Comparison of ENCODE assay signal across 8 mouse cellular contexts in the genomic region with DNA sequence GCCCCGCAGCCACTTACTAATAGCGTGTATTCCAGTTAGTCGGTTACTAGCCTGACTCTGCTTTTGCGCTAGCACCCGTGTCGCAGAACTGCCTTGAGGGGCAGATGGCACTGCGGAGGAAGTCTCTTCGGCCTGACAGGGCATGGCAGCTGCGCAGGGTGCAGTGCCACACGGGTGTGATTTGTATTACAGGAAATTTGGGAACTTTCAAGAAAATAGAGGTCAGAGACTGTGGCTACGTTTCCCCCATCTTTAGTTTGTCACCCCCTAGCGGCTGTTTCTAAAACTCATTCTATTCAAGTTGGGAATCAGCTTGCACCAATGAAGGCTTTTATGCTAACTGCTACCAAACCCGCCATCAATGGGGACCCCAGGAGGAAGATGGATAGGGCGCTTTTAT. TPM values are rescaled to one million over a fixed set of nuclear protein-coding genes. Genes with fewer than 3 reads are reported as not detected.
DNase-seq lines count a peak whose midpoint lies in the region; ATAC-seq and TF ChIP-seq lines count a peak whose summit lies in the region.

No protein-coding gene starts in this region.

- H3K27ac ChIP-seq in spleen, adult 2 months (ENCODE audit: insufficient read depth, low read length): no peak overlapping the region
- no peak overlapping the region for H3K27ac ChIP-seq in forebrain, embryonic 14.5 days (ENCODE audit: low read depth, low read length)
- H3K27ac ChIP-seq in liver, embryonic 13.5 days: no peak overlapping the region
- H3K27ac ChIP-seq in neural tube, embryonic 13.5 days (replicated peaks): no peak overlapping the region

- peak overlapping the region; percentile 30; the same call in 1 of the 2 replicates for H3K4me3 ChIP-seq in spleen, adult 2 months (ENCODE audit: extremely low read depth, insufficient read depth, insufficient read length)
- H3K4me3 ChIP-seq in forebrain, embryonic 14.5 days (ENCODE audit: low read depth, low read length): no peak overlapping the region
- H3K4me3 ChIP-seq in liver, embryonic 13.5 days (replicated peaks): no peak overlapping the region
- H3K4me3 ChIP-seq in neural tube, embryonic 13.5 days: no peak overlapping the region

- WGBS in spleen, adult 2 months: 16% methylated on average over 14 of the region's 14 CpGs
- WGBS in forebrain, embryonic 14.5 days: 29% methylated on average over 14 of the region's 14 CpGs
- WGBS in liver, embryonic 13.5 days (ENCODE audit: insufficient replicate concordance): 20% methylated on average over 14 of the region's 14 CpGs
- 30% methylated on average over 14 of the region's 14 CpGs for WGBS in neural tube, embryonic 13.5 days

- H3K9ac ChIP-seq in forebrain, embryonic 14.5 days (ENCODE audit: low read length): no peak overlapping the region
- H3K9ac ChIP-seq in liver, embryonic 13.5 days: no peak overlapping the region
- no peak overlapping the region for H3K9ac ChIP-seq in neural tube, embryonic 13.5 days

- no peak for TF ChIP-seq CTCF in spleen, adult 2 months (IDR thresholded peaks at IDR 0.05; ENCODE audit: extremely low read depth, insufficient read depth, insufficient read length, insufficient replicate concordance)

- peaks cover 2% of the 10 kb centered on the region; the same call in 1 of the 2 replicates for H3K4me1 ChIP-seq in spleen, adult 2 months (ENCODE audit: control insufficient read depth, insufficient read depth, insufficient read length)
- H3K4me1 ChIP-seq in forebrain, embryonic 14.5 days (ENCODE audit: control insufficient read depth, insufficient read depth, low read length): no peaks in the 10 kb centered on the region
- no peaks in the 10 kb centered on the region for H3K4me1 ChIP-seq in liver, embryonic 13.5 days (replicated peaks)
- H3K4me1 ChIP-seq in neural tube, embryonic 13.5 days (replicated peaks): no peaks in the 10 kb centered on the region

- no peak for ATAC-seq in forebrain, embryonic 14.5 days
- ATAC-seq in liver, embryonic 13.5 days (ENCODE audit: low read depth): no peak
- ATAC-seq in neural tube, embryonic 13.5 days (ENCODE audit: low read depth): no peak; the same call in 1 of the 2 replicates

- no peaks in the 10 kb centered on the region for H3K36me3 ChIP-seq in spleen, adult 2 months (ENCODE audit: control insufficient read depth, insufficient read depth, low read length)
- no peaks in the 10 kb centered on the region for H3K36me3 ChIP-seq in forebrain, embryonic 14.5 days (ENCODE audit: control insufficient read depth, insufficient read depth, low read length)
- H3K36me3 ChIP-seq in liver, embryonic 13.5 days: no peaks in the 10 kb centered on the region
- H3K36me3 ChIP-seq in neural tube, embryonic 13.5 days: no peaks in the 10 kb centered on the region

- peak in 1 of 2 experiments; percentile 11 for DNase-seq in spleen, adult 2 months (ENCODE audit: low read depth in 1 of 2, low spot score in 2 of 2)
- DNase-seq in spleen, adult 12 weeks (ENCODE audit: low spot score): no peak
- DNase-seq in adrenal gland, postnatal 14 days: peak; percentile 72
- peak; percentile 73 for DNase-seq in forebrain, embryonic 14.5 days (ENCODE audit: low spot score)
- DNase-seq in hindlimb bud, embryonic 11.5 days (ENCODE audit: extremely low spot score, low read depth, low spot score): peak; percentile 22
- no peak for DNase-seq in liver, embryonic 13.5 days
- DNase-seq in right cerebral cortex, postnatal 4 days: no peak

- no peaks in the 10 kb centered on the region for H3K9me3 ChIP-seq in forebrain, embryonic 14.5 days (replicated peaks; ENCODE audit: control insufficient read depth, low read length)
- H3K9me3 ChIP-seq in liver, embryonic 13.5 days (replicated peaks): no peaks in the 10 kb centered on the region
- no peaks in the 10 kb centered on the region for H3K9me3 ChIP-seq in neural tube, embryonic 13.5 days

- peaks cover 1% of the 10 kb centered on the region; the same call in 1 of the 2 replicates for H3K27me3 ChIP-seq in spleen, adult 2 months (ENCODE audit: control insufficient read depth, insufficient read depth, low read length)
- no peaks in the 10 kb centered on the region for H3K27me3 ChIP-seq in forebrain, embryonic 14.5 days (replicated peaks; ENCODE audit: control insufficient read depth, insufficient read depth, low read length)
- H3K27me3 ChIP-seq in liver, embryonic 13.5 days: 0 out of 2 replicates have a peak, but pooled peaks cover 5% of the 10 kb centered on the region
- no peaks in the 10 kb centered on the region for H3K27me3 ChIP-seq in neural tube, embryonic 13.5 days

- TF ChIP-seq POLR2A in spleen, adult 2 months (IDR thresholded peaks at IDR 0.05; ENCODE audit: low read depth, low read length): no peak

- H3K4me2 ChIP-seq in forebrain, embryonic 14.5 days (ENCODE audit: low read length): peak overlapping the region; percentile 32; the same call in 1 of the 2 replicates
- H3K4me2 ChIP-seq in liver, embryonic 13.5 days: peak overlapping the region; percentile 45
- peak overlapping the region; percentile 42 for H3K4me2 ChIP-seq in neural tube, embryonic 13.5 days

RNA-seq across cellular contexts. Expression of a gene that starts 11.6 kb away (rescaled TPM):
- polyA plus RNA-seq in spleen, adult 2 months (2012; rRNA removed): 6.1 and 9.1 TPM in 2 replicates
- 3.7 and 5.1 TPM in 2 replicates for total RNA-seq in adrenal gland, postnatal 14 days (2021)
- polyA plus RNA-seq in forebrain, embryonic 14.5 days (2014; fragmentation: Nextera tagmentation; extraction: Ambion mirVana): 5.1 and 5.4 TPM in 2 replicates
- polyA plus RNA-seq in liver, embryonic 13.5 days (2015; fragmentation: Nextera tagmentation; extraction: Ambion mirVana): 4.1 and 4.3 TPM in 2 replicates
- 5.6 and 6.6 TPM in 2 replicates for polyA plus RNA-seq in neural tube, embryonic 13.5 days (2015; fragmentation: Nextera tagmentation; extraction: Ambion mirVana)

RNA-seq across cellular contexts. Expression of a gene that starts 14.9 kb away (rescaled TPM):
- polyA plus RNA-seq in spleen, adult 2 months (2012; rRNA removed): 17.6 and 24.5 TPM in 2 replicates
- 31.7 and 39.0 TPM in 2 replicates for total RNA-seq in adrenal gland, postnatal 14 days (2021)
- polyA plus RNA-seq in forebrain, embryonic 14.5 days (2014; fragmentation: Nextera tagmentation; extraction: Ambion mirVana): 111 and 118 TPM in 2 replicates
- 26.8 and 27.5 TPM in 2 replicates for polyA plus RNA-seq in liver, embryonic 13.5 days (2015; fragmentation: Nextera tagmentation; extraction: Ambion mirVana)
- 96.4 and 99.8 TPM in 2 replicates for polyA plus RNA-seq in neural tube, embryonic 13.5 days (2015; fragmentation: Nextera tagmentation; extraction: Ambion mirVana)

Comparison
In these comparisons a context has a peak if more than half of its experiments do, and no peak if none do; other contexts are left out.
1. DNase-seq: peak in adrenal gland, postnatal 14 days (single experiment), forebrain, embryonic 14.5 days (single experiment) and hindlimb bud, embryonic 11.5 days (single experiment); none in spleen, adult 12 weeks (single experiment), liver, embryonic 13.5 days (single experiment) and right cerebral cortex, postnatal 4 days (single experiment).
2. Peak in every context shown above with its lines, with median percentiles within 50 percentile points of each other: H3K4me2 ChIP-seq.